Mouse (Mus musculus) kidney, postnatal 0 days (tissue): ENCODE results near the gene 1810010D01Rik. TPM values are rescaled to one million over a fixed set of nuclear protein-coding genes. Genes with fewer than 3 reads are reported as not detected.

Experiments used
- ATAC-seq: fragments of 200-750 bp; cut with Nextera tagmentation; replicated peaks from 2 replicates; pipeline ENCODE4 v1.8.0; 2017; ENCODE audit warnings: low read depth, moderate number of reproducible peaks, moderate TSS enrichment, moderate library complexity; ENCODE audit not compliant: low FRiP score
- DNase-seq: peaks from one replicate; pipeline ENCODE4 v3.0.0-alpha.2; 2016; ENCODE audit warnings: low spot score
- H3K27ac ChIP-seq: fragments of 300-500 bp; sonication (generic); 2 replicates; pipeline ENCODE4 v1.5.1; 2014; ENCODE audit warnings: mild to moderate bottlenecking
- H3K27me3 ChIP-seq: fragments of 300-500 bp; sonication (generic); 2 replicates; pipeline ENCODE4 v1.6.1; 2014; ENCODE audit warnings: low read length, mixed read lengths; ENCODE audit not compliant: insufficient read depth
- H3K36me3 ChIP-seq: fragments of 300-500 bp; sonication (generic); 2 replicates; pipeline ENCODE4 v1.6.1; 2014; ENCODE audit warnings: low read length, mixed read lengths; ENCODE audit not compliant: insufficient read depth
- H3K4me1 ChIP-seq: fragments of 300-500 bp; sonication (generic); replicated peaks from 2 replicates; pipeline ENCODE4 v1.6.1; 2014; ENCODE audit warnings: antibody characterized with exemption, low read length, mixed read lengths; ENCODE audit not compliant: insufficient read depth
- H3K4me2 ChIP-seq: fragments of 300-500 bp; sonication (generic); 2 replicates; pipeline ENCODE4 v1.6.1; 2014; ENCODE audit warnings: mild to moderate bottlenecking, low read length, moderate library complexity, mixed read lengths
- H3K4me3 ChIP-seq: fragments of 300-500 bp; sonication (generic); replicated peaks from 2 replicates; pipeline ENCODE4 v1.5.1; 2014; ENCODE audit warnings: low read depth, low read length
- H3K9ac ChIP-seq: fragments of 300-500 bp; sonication (generic); 2 replicates; pipeline ENCODE4 v1.6.1; 2014; ENCODE audit warnings: low read depth, low read length
- H3K9me3 ChIP-seq: fragments of 300-500 bp; sonication (generic); replicated peaks from 2 replicates; pipeline ENCODE4 v1.6.1; 2016; ENCODE audit warnings: low read length, inconsistent platforms, mixed read lengths
- CTCF ChIP-seq: IDR thresholded peaks from 2 replicates; pipeline ENCODE4 v1.5.1; 2016; ENCODE audit warnings: antibody characterized with exemption, low read depth, mild to moderate bottlenecking, moderate library complexity
- WGBS: fragments of 180-500 bp; shearing (Covaris S2); extraction: QIAGEN DNeasy Blood & Tissue Kit; methylation state at CpG from one replicate; pipeline ENCODE4 v1.1.7; 2014; 5-methylcytosine and 5-hydroxymethylcytosine counted together
- polyA plus RNA-seq: library from polyadenylated mRNA; unstranded; fragments of >200 nt; fragmentation: Nextera tagmentation; extraction: Ambion mirVana; gene quantifications from 2 replicates; pipeline ENCODE4 v1.2.1, GENCODE M21; 2015

Gene 1810010D01Rik
- polyA plus RNA-seq, 1 experiment from 2014 or later = not detected

DNA sequence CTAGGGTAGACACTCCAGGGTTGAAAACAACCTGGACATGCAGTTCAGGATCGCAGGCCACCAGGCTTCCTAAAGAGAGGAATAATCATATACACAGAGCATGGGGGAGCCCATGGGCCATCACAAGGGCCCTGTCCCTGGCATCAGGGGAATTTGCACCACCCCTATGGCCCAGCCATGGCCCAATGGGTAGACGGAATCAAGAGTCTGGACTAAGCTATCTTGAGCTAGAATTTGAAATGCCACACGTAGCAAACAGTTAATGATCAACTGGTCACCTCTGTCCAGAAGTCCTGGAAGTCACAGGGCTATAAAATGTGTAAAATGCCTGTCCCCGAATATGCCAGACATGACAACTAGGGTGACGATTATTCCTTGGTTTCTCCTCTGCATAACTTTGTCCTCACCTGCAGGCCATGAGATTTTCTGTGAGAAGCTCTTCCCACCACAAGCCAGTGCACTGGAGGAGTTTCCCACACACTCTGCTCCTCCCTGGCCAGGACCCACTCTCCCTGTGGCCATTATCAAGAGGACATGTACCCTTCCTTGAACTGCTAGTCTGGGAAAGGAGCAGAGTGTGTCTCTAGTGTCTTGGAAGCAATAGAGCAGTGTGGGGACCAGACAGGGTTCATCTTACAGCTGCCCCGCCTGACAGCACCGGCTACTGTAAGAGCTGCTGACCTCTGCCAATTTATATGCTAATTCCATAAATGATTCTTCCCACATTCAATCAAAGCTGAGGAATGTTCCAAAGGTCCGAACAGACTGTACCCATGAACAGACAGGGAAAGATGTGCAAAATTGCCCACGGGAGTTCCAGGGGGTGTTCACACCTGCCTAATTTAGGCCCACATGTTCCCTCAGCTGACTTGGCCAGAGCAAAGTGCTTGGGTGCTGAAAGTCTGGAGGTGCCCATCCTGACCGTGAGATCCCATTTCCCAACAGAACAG is 27.2 kb upstream of the 1810010D01Rik start:
- H3K4me1 ChIP-seq = peaks cover 14% of the 10 kb centered on the region
- peak; percentile 64; the same call in 1 of the 2 replicates for ATAC-seq

GRCm38 (mm10) chr7:145231659-145232058 is 23.7 kb upstream of the 1810010D01Rik start:
- no peak overlapping the region for H3K4me3 ChIP-seq
- ATAC-seq (peak; percentile 74; the same call in 1 of the 2 replicates), DNase-seq (peak; percentile 65)
- no peak overlapping the region for H3K4me2 ChIP-seq
- H3K9me3 ChIP-seq = no peaks in the 10 kb centered on the region
- H3K9ac ChIP-seq = no peak overlapping the region
- H3K27me3 ChIP-seq = no peaks in the 10 kb centered on the region
- H3K27ac ChIP-seq = peak overlapping the region; percentile 83
- 38% methylated on average over 9 of the region's 9 CpGs for WGBS
- TF ChIP-seq CTCF = no peak
- H3K36me3 ChIP-seq = no peaks in the 10 kb centered on the region
- H3K4me1 ChIP-seq = peaks cover 4% of the 10 kb centered on the region; the same call in 1 of the 2 replicates

More for the DNA sequence above, 27.2 kb upstream of the 1810010D01Rik start:
- Histone ChIP-seq H3K9ac (no peak overlapping the region), H3K36me3 (no peaks in the 10 kb centered on the region), H3K27me3 (no peaks in the 10 kb centered on the region), H3K4me2 (no peak overlapping the region), H3K9me3 (no peaks in the 10 kb centered on the region), H3K4me3 (no peak overlapping the region), H3K27ac (peak overlapping the region; percentile 64)
- DNase-seq = peak; percentile 45
- no peak for TF ChIP-seq CTCF
- 54% methylated on average over 10 of the region's 10 CpGs for WGBS

DNA sequence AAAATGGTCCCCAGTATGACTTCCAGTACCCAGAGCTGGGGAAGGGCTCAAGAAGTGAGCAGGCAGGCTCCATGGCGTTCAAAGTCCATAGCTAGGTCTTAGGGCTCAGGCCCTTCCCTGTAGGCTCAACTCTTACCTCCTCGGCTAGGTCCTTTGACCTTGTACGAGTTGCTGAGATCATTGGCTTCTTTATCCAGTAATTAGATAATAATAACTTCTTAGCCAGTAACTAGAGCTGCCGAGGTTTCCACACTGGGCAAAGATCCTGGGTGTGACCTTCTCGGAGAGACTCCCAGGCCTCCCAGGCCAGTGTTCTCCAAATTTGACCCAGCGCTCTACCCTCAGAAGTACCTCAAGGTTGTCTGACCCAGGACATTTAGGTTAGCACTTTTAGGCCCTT is 18.7 kb upstream of the 1810010D01Rik start:
- Histone ChIP-seq H3K27ac (no peak overlapping the region), H3K9me3 (no peaks in the 10 kb centered on the region), H3K4me3 (no peak overlapping the region), H3K4me2 (no peak overlapping the region), H3K9ac (no peak overlapping the region), H3K36me3 (no peaks in the 10 kb centered on the region), H3K4me1 (peaks cover 9% of the 10 kb centered on the region), H3K27me3 (no peaks in the 10 kb centered on the region)
- WGBS = 88% methylated on average over 6 of the region's 6 CpGs
- no peak for TF ChIP-seq CTCF
- ATAC-seq (no peak), DNase-seq (no peak)

DNA sequence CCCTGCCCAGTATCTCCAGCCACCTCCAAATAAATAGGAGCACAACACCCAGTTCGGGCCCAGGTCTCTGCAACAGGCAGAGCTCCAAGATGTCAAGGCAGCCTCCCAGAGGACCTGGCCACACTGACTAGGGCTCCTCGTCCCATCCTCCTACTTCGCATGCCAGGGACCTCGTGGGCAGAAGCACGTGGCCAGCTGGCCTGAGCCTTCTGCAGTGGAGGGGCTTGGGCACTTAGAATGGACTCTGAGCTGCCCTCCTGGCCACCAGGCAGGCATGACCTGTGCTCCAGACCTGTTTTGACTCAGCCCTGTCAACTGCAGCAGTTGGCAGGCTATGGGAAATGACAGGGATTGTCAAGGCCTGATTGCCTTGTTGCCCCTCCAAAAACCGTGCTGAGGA is 17.7 kb upstream of the 1810010D01Rik start:
- H3K27ac ChIP-seq = no peak overlapping the region
- H3K9me3 ChIP-seq = no peaks in the 10 kb centered on the region
- 76% methylated on average over 6 of the region's 6 CpGs for WGBS
- H3K4me3 ChIP-seq = no peak overlapping the region
- peaks cover 10% of the 10 kb centered on the region for H3K4me1 ChIP-seq
- no peaks in the 10 kb centered on the region for H3K27me3 ChIP-seq
- H3K9ac ChIP-seq = no peak overlapping the region
- H3K4me2 ChIP-seq = no peak overlapping the region
- H3K36me3 ChIP-seq = no peaks in the 10 kb centered on the region
- no peak for TF ChIP-seq CTCF
- ATAC-seq = no peak
- no peak for DNase-seq

DNA sequence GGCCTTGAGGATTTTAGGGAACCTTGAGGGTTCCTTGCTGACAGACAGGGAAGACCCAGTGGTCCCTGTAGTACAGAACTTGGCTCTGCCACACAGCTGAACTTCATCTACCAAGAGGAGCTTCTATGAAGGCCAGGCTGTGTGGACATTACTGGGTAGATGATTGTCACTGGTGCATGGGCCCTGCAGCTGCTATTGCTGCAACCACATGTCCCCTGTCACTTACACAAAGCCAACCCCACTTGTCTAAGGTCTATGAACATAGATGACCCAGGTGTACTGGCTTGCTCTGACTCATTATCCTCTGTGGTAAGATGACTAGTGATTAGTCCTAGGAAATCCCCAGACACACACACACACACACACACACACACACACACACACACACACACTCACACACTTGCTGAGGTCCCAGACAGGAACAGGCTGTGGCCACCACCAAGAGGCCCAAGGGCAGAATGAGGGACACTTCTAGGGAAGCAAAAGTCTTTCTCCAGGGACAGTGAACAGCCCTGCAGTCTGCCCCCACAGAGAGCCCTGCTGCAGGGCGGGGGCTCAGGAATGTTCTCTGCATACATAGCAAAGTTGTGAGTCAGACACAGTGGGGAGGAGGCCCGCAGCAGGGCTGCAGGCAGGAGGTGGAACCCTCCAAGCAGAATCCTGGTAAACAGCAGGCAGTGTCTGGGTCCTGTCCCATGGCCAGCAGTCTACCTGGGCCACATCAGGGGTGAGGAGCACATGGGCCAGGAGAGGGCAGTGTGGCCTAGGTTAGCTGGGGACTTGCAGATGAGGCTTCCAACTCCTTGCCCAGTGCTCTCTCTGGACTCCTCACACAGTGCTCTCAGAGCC is 14.1 kb upstream of the 1810010D01Rik start:
- Histone ChIP-seq H3K9me3 (no peaks in the 10 kb centered on the region), H3K27ac (peak overlapping the region; percentile 81), H3K4me2 (no peak overlapping the region), H3K4me3 (no peak overlapping the region), H3K36me3 (no peaks in the 10 kb centered on the region), H3K27me3 (no peaks in the 10 kb centered on the region), H3K9ac (no peak overlapping the region), H3K4me1 (peaks cover 10% of the 10 kb centered on the region)
- peak; percentile 68 for TF ChIP-seq CTCF
- DNase-seq (peak; percentile 93), ATAC-seq (peak; percentile 92)
- 7% methylated on average over 2 of the region's 2 CpGs for WGBS

GRCm38 (mm10) chr7:145221346-145221745 is 13.4 kb upstream of the 1810010D01Rik start:
- Histone ChIP-seq H3K9me3 (no peaks in the 10 kb centered on the region), H3K4me2 (no peak overlapping the region), H3K27ac (peak overlapping the region; percentile 81), H3K9ac (no peak overlapping the region), H3K36me3 (no peaks in the 10 kb centered on the region), H3K4me1 (peaks cover 13% of the 10 kb centered on the region), H3K4me3 (no peak overlapping the region), H3K27me3 (no peaks in the 10 kb centered on the region)
- ATAC-seq (no peak), DNase-seq (no peak)
- 43% methylated on average over 2 of the region's 2 CpGs for WGBS
- no peak for TF ChIP-seq CTCF
